Mouse (Mus musculus) adrenal gland, adult 18-20 months (tissue): ENCODE data around the gene Ccdc33. TPM values are rescaled to one million over a fixed set of nuclear protein-coding genes. Genes with fewer than 3 reads are reported as not detected.

Experiments used
- DNase-seq, 2 experiments: peaks; one replicate each; pipeline ENCODE4 v3.0.0; 2021 to 2022; ENCODE audit warnings: low spot score in 2 of 2
- total RNA-seq, 2 experiments: library from RNA; stranded (reverse); gene quantifications; 1 replicate in 1 of 2; 2 replicates in 1 of 2; pipeline ENCODE4 v1.2.3; 2021

Ccdc33 gene
- total RNA-seq, 2 experiments from 2014 or later, result 0.22 to 0.80 TPM

- DNase-seq, result no peak
Measured at GRCm38 (mm10) chr9:58130909-58131308, 12.3 kb upstream of the Ccdc33 start.

GRCm38 (mm10) chr9:58129508-58129907 lies 10.9 kb upstream of the Ccdc33 start:
- no peak for DNase-seq

- no peak for DNase-seq
Measured at GRCm38 (mm10) chr9:58128926-58129413, 10.3 kb upstream of the Ccdc33 start.

GRCm38 (mm10) chr9:58125811-58126210 lies 7.2 kb upstream of the Ccdc33 start:
- DNase-seq, result no peak

- DNase-seq, result no peak
Measured at GRCm38 (mm10) chr9:58125085-58125484, 6.5 kb upstream of the Ccdc33 start.

GRCm38 (mm10) chr9:58116024-58116651 lies 2.5 kb downstream of the Ccdc33 start:
- no peak for DNase-seq

- DNase-seq, result no peak
Measured at GRCm38 (mm10) chr9:58115297-58115925, 3.2 kb downstream of the Ccdc33 start.

- no peak for DNase-seq
Measured at GRCm38 (mm10) chr9:58114019-58114418, 4.6 kb downstream of the Ccdc33 start.

GRCm38 (mm10) chr9:58113279-58113884 lies 5.2 kb downstream of the Ccdc33 start:
- no peak for DNase-seq

- no peak for DNase-seq
Measured at GRCm38 (mm10) chr9:58112866-58113278, 5.8 kb downstream of the Ccdc33 start.

GRCm38 (mm10) chr9:58112321-58112751 lies 6.3 kb downstream of the Ccdc33 start:
- no peak for DNase-seq

- DNase-seq, result peak in 1 of 2 experiments; percentile 21
Measured at GRCm38 (mm10) chr9:58111431-58111830, 7.2 kb downstream of the Ccdc33 start.

- no peak for DNase-seq
Measured at GRCm38 (mm10) chr9:58110787-58111186, 7.8 kb downstream of the Ccdc33 start.

GRCm38 (mm10) chr9:58107494-58107893 lies 11.1 kb downstream of the Ccdc33 start:
- no peak for DNase-seq

- no peak for DNase-seq
Measured at GRCm38 (mm10) chr9:58105595-58106169, 12.9 kb downstream of the Ccdc33 start.

- no peak for DNase-seq
Measured at GRCm38 (mm10) chr9:58103647-58104046, 15.0 kb downstream of the Ccdc33 start.

GRCm38 (mm10) chr9:58102013-58102412 lies 16.6 kb downstream of the Ccdc33 start:
- no peak for DNase-seq

- no peak for DNase-seq
Measured at GRCm38 (mm10) chr9:58099836-58100565, 18.6 kb downstream of the Ccdc33 start.

GRCm38 (mm10) chr9:58096629-58097301 lies 21.9 kb downstream of the Ccdc33 start:
- DNase-seq, result no peak

- DNase-seq, result no peak
Measured at GRCm38 (mm10) chr9:58095977-58096376, 22.6 kb downstream of the Ccdc33 start.

GRCm38 (mm10) chr9:58093776-58094175 lies 24.8 kb downstream of the Ccdc33 start:
- DNase-seq, result no peak
